Mouse (Mus musculus): ENCODE measurements around the gene Zeb2. TPM values are rescaled to one million over a fixed set of nuclear protein-coding genes. Genes with fewer than 3 reads are reported as not detected.

The Zeb2 gene
- polyA plus RNA-seq, 1 experiment: 6.5 TPM

DNA sequence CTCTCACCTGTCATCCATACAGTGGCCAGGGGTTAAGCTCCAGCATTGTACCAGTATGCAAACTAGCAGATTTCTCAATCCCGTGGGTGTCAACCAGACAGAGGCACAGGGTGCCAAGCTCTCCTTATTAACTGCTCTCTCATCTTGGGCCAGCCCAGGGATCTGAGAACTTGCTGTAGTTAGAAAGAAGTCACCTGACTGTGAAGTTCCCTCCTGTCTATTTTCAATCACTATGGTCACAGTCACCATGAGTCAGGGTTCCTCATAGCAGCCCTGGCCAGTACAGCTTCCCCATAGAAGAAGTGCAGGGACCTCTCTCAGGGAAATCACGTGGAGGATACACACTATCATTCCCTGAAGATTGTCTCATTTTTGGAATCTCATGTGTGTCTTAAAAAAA lies 67.9 kb downstream of the Zeb2 start:
- no peaks in the 10 kb centered on the region for H3K36me3 ChIP-seq (ENCODE audit: control insufficient read depth, insufficient read depth, low read length)
- no peak overlapping the region for H3K4me3 ChIP-seq (ENCODE audit: control insufficient read depth, insufficient read depth, low read length)
- peaks cover 5% of the 10 kb centered on the region for H3K4me1 ChIP-seq (replicated peaks; ENCODE audit: control insufficient read depth, insufficient read depth, low read length)
- TF ChIP-seq POLR2A (IDR thresholded peaks at IDR 0.05; ENCODE audit: control insufficient read depth, extremely low read depth, insufficient read depth, low read length, poor library complexity) (no peak), CTCF (IDR thresholded peaks at IDR 0.05; ENCODE audit: borderline replicate concordance, control insufficient read depth, extremely low read depth, insufficient read depth, low read length, poor library complexity) (no peak)
- WGBS: 47% methylated on average over 2 of the region's 2 CpGs
- no peak for DNase-seq
- no peak overlapping the region for H3K27ac ChIP-seq (ENCODE audit: control insufficient read depth, insufficient read depth, low read length)
- H3K27me3 ChIP-seq (ENCODE audit: control insufficient read depth, insufficient read depth, low read length): no peaks in the 10 kb centered on the region

DNA sequence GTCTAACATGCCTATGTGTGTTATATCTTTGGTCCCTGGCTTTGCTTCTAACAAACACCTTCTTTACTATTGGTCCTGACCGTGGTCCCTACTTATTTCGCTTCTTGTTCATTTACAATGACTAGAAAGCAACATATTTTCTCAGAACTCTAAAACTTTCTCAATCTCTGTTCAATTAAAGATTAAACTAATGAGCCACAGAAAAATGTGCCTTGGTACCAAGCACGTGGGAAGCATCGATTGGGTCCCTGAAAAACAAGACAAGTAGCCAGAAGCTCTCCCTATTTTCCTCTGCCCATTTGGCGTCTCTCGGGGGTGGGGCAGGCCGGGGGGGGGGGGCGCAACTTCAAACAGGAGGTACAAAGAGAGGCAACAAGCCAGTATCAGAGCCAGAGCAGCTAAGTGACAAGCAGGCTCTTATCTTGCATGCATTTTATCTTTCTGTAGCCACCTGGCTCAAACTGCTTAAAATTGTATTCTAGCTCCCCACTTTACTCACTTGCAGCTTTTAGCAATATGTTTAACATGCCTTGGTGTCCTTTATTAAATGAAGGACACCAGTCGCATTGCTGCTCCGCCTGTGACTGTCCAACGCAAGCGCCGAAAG lies 76.4 kb downstream of the Zeb2 start:
- H3K4me1 ChIP-seq (replicated peaks; ENCODE audit: control insufficient read depth, insufficient read depth, low read length): peaks cover 5% of the 10 kb centered on the region; the same call in 1 of the 2 replicates
- H3K27me3 ChIP-seq (ENCODE audit: control insufficient read depth, insufficient read depth, low read length): no peaks in the 10 kb centered on the region
- H3K27ac ChIP-seq (ENCODE audit: control insufficient read depth, insufficient read depth, low read length): no peak overlapping the region
- 92% methylated on average over 13 of the region's 13 CpGs for WGBS
- H3K36me3 ChIP-seq (ENCODE audit: control insufficient read depth, insufficient read depth, low read length): no peaks in the 10 kb centered on the region
- H3K4me3 ChIP-seq (ENCODE audit: control insufficient read depth, insufficient read depth, low read length): no peak overlapping the region
- TF ChIP-seq POLR2A (IDR thresholded peaks at IDR 0.05; ENCODE audit: control insufficient read depth, extremely low read depth, insufficient read depth, low read length, poor library complexity) (no peak), CTCF (IDR thresholded peaks at IDR 0.05; ENCODE audit: borderline replicate concordance, control insufficient read depth, extremely low read depth, insufficient read depth, low read length, poor library complexity) (no peak)
- DNase-seq: no peak

- no peak overlapping the region for H3K4me3 ChIP-seq (ENCODE audit: control insufficient read depth, insufficient read depth, low read length)
- H3K27me3 ChIP-seq (ENCODE audit: control insufficient read depth, insufficient read depth, low read length): no peaks in the 10 kb centered on the region
- H3K4me1 ChIP-seq (replicated peaks; ENCODE audit: control insufficient read depth, insufficient read depth, low read length): no peaks in the 10 kb centered on the region
- no peaks in the 10 kb centered on the region for H3K36me3 ChIP-seq (ENCODE audit: control insufficient read depth, insufficient read depth, low read length)
- no peak overlapping the region for H3K27ac ChIP-seq (ENCODE audit: control insufficient read depth, insufficient read depth, low read length)
- TF ChIP-seq POLR2A (IDR thresholded peaks at IDR 0.05; ENCODE audit: control insufficient read depth, extremely low read depth, insufficient read depth, low read length, poor library complexity) (no peak), CTCF (IDR thresholded peaks at IDR 0.05; ENCODE audit: borderline replicate concordance, control insufficient read depth, extremely low read depth, insufficient read depth, low read length, poor library complexity) (no peak)
- DNase-seq: no peak
These were observed 77.7 kb downstream of the Zeb2 start for GRCm38 (mm10) chr2:45039503-45039902.

DNA sequence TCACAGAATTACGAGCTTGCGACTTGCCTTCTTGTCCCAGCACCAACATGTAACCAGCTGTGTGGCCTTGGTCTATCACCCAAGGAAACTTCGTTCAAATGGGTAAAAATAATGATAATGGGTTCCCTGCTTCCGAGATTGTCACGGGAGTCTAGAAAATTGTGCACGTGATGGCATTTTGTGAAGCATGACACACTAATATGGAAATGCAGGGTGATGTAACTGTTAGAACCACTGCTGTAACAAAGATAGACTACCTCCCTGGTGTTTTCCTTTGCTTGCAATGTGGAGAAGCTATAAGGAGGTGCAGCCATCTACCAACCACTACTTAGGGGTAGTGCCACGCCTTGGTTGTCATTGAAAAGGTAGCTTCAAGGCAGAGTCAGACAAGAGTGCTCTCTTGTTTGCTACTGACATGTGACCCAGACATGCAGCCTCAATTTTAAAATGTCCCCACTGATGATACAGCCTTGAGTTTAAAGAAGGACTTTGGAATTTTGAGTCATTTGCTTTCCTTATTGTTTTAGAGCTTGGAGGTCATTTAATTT lies 89.0 kb downstream of the Zeb2 start:
- WGBS: 96% methylated on average over 7 of the region's 7 CpGs

DNA sequence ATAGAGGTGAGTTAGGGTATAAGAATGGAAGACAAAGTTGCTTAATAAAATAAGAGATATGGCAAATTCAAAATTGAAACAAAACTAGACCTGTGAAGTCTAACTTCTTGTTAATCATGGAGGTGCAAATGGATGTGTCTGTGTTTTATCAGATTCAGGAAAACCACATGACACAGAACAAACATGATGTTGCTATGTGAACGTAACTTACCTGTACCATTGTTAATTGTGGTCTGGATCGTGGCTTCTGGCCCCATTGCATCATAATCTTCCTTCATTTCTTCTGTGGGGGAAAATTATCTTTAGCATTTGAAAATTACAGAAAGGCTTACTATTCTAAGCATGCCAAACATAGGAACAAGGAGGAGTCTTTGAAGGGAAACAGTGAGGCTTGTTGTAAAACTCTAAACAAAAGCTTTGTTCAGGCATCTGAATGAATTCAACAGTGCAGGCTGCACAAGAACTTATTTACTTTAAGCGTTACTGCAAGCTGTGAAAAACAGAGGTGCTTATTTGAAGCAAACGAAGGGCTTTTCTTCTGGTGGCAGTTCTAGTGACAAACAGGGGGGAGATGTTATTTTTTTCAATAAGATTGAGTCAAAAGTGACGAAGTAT lies 99.9 kb downstream of the Zeb2 start:
- Histone ChIP-seq H3K27me3 (ENCODE audit: control insufficient read depth, insufficient read depth, low read length) (no peaks in the 10 kb centered on the region), H3K36me3 (ENCODE audit: control insufficient read depth, insufficient read depth, low read length) (no peaks in the 10 kb centered on the region), H3K27ac (ENCODE audit: control insufficient read depth, insufficient read depth, low read length) (no peak overlapping the region), H3K4me1 (replicated peaks; ENCODE audit: control insufficient read depth, insufficient read depth, low read length) (no peaks in the 10 kb centered on the region), H3K4me3 (ENCODE audit: control insufficient read depth, insufficient read depth, low read length) (no peak overlapping the region)
- no peak for DNase-seq
- TF ChIP-seq CTCF (IDR thresholded peaks at IDR 0.05; ENCODE audit: borderline replicate concordance, control insufficient read depth, extremely low read depth, insufficient read depth, low read length, poor library complexity) (no peak), POLR2A (IDR thresholded peaks at IDR 0.05; ENCODE audit: control insufficient read depth, extremely low read depth, insufficient read depth, low read length, poor library complexity) (no peak)
- WGBS: 56% methylated on average over 5 of the region's 5 CpGs

More for the DNA sequence above, 89.0 kb downstream of the Zeb2 start:
- TF ChIP-seq CTCF (IDR thresholded peaks at IDR 0.05; ENCODE audit: borderline replicate concordance, control insufficient read depth, extremely low read depth, insufficient read depth, low read length, poor library complexity) (no peak), POLR2A (IDR thresholded peaks at IDR 0.05; ENCODE audit: control insufficient read depth, extremely low read depth, insufficient read depth, low read length, poor library complexity) (no peak)
- Histone ChIP-seq H3K27ac (ENCODE audit: control insufficient read depth, insufficient read depth, low read length) (no peak overlapping the region), H3K4me3 (ENCODE audit: control insufficient read depth, insufficient read depth, low read length) (no peak overlapping the region), H3K4me1 (replicated peaks; ENCODE audit: control insufficient read depth, insufficient read depth, low read length) (no peaks in the 10 kb centered on the region), H3K36me3 (ENCODE audit: control insufficient read depth, insufficient read depth, low read length) (no peaks in the 10 kb centered on the region), H3K27me3 (ENCODE audit: control insufficient read depth, insufficient read depth, low read length) (no peaks in the 10 kb centered on the region)
- no peak for DNase-seq

- TF ChIP-seq CTCF (IDR thresholded peaks at IDR 0.05; ENCODE audit: borderline replicate concordance, control insufficient read depth, extremely low read depth, insufficient read depth, low read length, poor library complexity) (no peak), POLR2A (IDR thresholded peaks at IDR 0.05; ENCODE audit: control insufficient read depth, extremely low read depth, insufficient read depth, low read length, poor library complexity) (no peak)
- Histone ChIP-seq H3K4me3 (ENCODE audit: control insufficient read depth, insufficient read depth, low read length) (no peak overlapping the region), H3K27ac (ENCODE audit: control insufficient read depth, insufficient read depth, low read length) (no peak overlapping the region), H3K36me3 (ENCODE audit: control insufficient read depth, insufficient read depth, low read length) (no peaks in the 10 kb centered on the region), H3K27me3 (ENCODE audit: control insufficient read depth, insufficient read depth, low read length) (no peaks in the 10 kb centered on the region), H3K4me1 (replicated peaks; ENCODE audit: control insufficient read depth, insufficient read depth, low read length) (no peaks in the 10 kb centered on the region)
- WGBS: 97% methylated on average over 5 of the region's 5 CpGs
- DNase-seq: no peak
These were observed 103.9 kb downstream of the Zeb2 start for GRCm38 (mm10) chr2:45013325-45013724.

Measured in thymus, adult 2 months (tissue).